Comparison of ENCODE assay signal across 14 mouse cellular contexts in genomic region chr8:123329350-123329749, GRCm38 (mm10).
"Had no signal": no experiment of that assay in that cellular context is flagged by ENCODE, and none has a peak within 500 bp of the region (broad histone marks: within the 10 kb centered on the region; RNA-seq: fewer than 3 reads in every experiment).

No protein-coding gene starts in this region.

- DNase-seq: kidney, postnatal 14 days; layer of hippocampus, adult 9-11 months; liver, embryonic 13.5 days; lung, adult 2 months; lung, postnatal 14 days; lung, postnatal 4 days; right cerebral cortex, adult 18-20 months; right cerebral cortex, postnatal 14 days; right cerebral cortex, postnatal 4 days; spleen, adult 18-20 months; thymus, adult 18-20 months; thymus, postnatal 14 days; thymus, postnatal 4 days had no signal

- ATAC-seq: midbrain, embryonic 15.5 days had no signal
